In genomic region chr6:87937178-87937788, GRCm38 (mm10) we compare ENCODE assay signal across 9 mouse cellular contexts. TPM values are rescaled to one million over a fixed set of nuclear protein-coding genes. Genes with fewer than 3 reads are reported as not detected.
A peak's percentile ranks its signal among the peaks of the same experiment; 100 is the strongest.
DNase-seq lines count a peak whose midpoint lies in the region; ATAC-seq and TF ChIP-seq lines count a peak whose summit lies in the region.
"Had no signal": no experiment of that assay in that cellular context is flagged by ENCODE, and none has a peak within 500 bp of the region (broad histone marks: within the 10 kb centered on the region; RNA-seq: fewer than 3 reads in every experiment).

No protein-coding gene starts in this region.

- H3K27ac ChIP-seq in heart, embryonic 15.5 days = peak overlapping the region; percentile 75
- H3K27ac ChIP-seq in midbrain, embryonic 16.5 days (ENCODE audit: low read length) = no peak overlapping the region
- no peak overlapping the region for H3K27ac ChIP-seq in gastrocnemius, adult 2 months

- H3K4me3 ChIP-seq in E14TG2a.4 (replicated peaks; ENCODE audit: low read length) = peak overlapping the region; percentile 51; the same call in 1 of the 2 replicates
- no peak overlapping the region for H3K4me3 ChIP-seq in heart, embryonic 15.5 days
- no peak overlapping the region for H3K4me3 ChIP-seq in midbrain, embryonic 16.5 days (ENCODE audit: low read depth, low read length)
- H3K4me3 ChIP-seq in gastrocnemius, adult 2 months = no peak overlapping the region

- no peaks in the 10 kb centered on the region for H3K27me3 ChIP-seq in E14TG2a.4 (ENCODE audit: insufficient read depth, low read length)
- H3K27me3 ChIP-seq in heart, embryonic 15.5 days = no peaks in the 10 kb centered on the region
- no peaks in the 10 kb centered on the region for H3K27me3 ChIP-seq in midbrain, embryonic 16.5 days (ENCODE audit: control insufficient read depth, insufficient read depth, low read depth, low read length)

- intact Hi-C loops in left cerebral cortex, postnatal 14 days (cut with DNase I) = no loop called here
- intact Hi-C loops in gastrocnemius, adult 2 months (cut with DNase I) = no loop called here

- 29% methylated on average over 19 of the region's 19 CpGs for WGBS in heart, embryonic 15.5 days
- 33% methylated on average over 19 of the region's 19 CpGs for WGBS in midbrain, embryonic 16.5 days

- DNase-seq in adrenal gland, postnatal 14 days = peak; percentile 76
- DNase-seq in kidney, postnatal 25 days = peak; percentile 32 to 57
- DNase-seq in adipocyte (ENCODE audit: low spot score) = no peak
- no peak for DNase-seq in left cerebral cortex, postnatal 14 days (ENCODE audit: low spot score in 2 of 2)
- no peak for DNase-seq in gastrocnemius, adult 2 months

- H3K9ac ChIP-seq in heart, embryonic 15.5 days = no peak overlapping the region
- H3K9ac ChIP-seq in midbrain, embryonic 16.5 days (ENCODE audit: low read depth, low read length) = 0 out of 2 replicates have a peak overlapping the region, but pooled peaks have one; percentile 5

- ATAC-seq in heart, embryonic 15.5 days (replicated peaks; ENCODE audit: insufficient number of reproducible peaks, insufficient read depth, low FRiP score, low read depth) = peak; percentile 94
- ATAC-seq in midbrain, embryonic 16.5 days = no peak

- peaks cover 50% of the 10 kb centered on the region for H3K4me1 ChIP-seq in E14TG2a.4 (replicated peaks; ENCODE audit: low read depth, low read length)
- H3K4me1 ChIP-seq in heart, embryonic 15.5 days (replicated peaks) = peaks cover 7% of the 10 kb centered on the region
- H3K4me1 ChIP-seq in midbrain, embryonic 16.5 days (ENCODE audit: control insufficient read depth, insufficient read depth, low read length) = no peaks in the 10 kb centered on the region

- H3K4me2 ChIP-seq in heart, embryonic 15.5 days = peak overlapping the region; percentile 23; the same call in 1 of the 2 replicates
- H3K4me2 ChIP-seq in midbrain, embryonic 16.5 days (ENCODE audit: low read length) = no peak overlapping the region

- no peaks in the 10 kb centered on the region for H3K9me3 ChIP-seq in E14TG2a.4 (ENCODE audit: low read length)
- no peaks in the 10 kb centered on the region for H3K9me3 ChIP-seq in heart, embryonic 15.5 days (replicated peaks)
- H3K9me3 ChIP-seq in midbrain, embryonic 16.5 days (replicated peaks; ENCODE audit: control insufficient read depth, low read length, poor library complexity, severe bottlenecking) = no peaks in the 10 kb centered on the region

- TF ChIP-seq CTCF in E14TG2a.4 (conservative IDR thresholded peaks at IDR 0.05; ENCODE audit: low read length) = no peak
- no peak for TF ChIP-seq CTCF in gastrocnemius, adult 2 months (IDR thresholded peaks at IDR 0.05)

- peaks cover 52% of the 10 kb centered on the region for H3K36me3 ChIP-seq in E14TG2a.4 (ENCODE audit: insufficient read depth, low read length)
- peaks cover 32% of the 10 kb centered on the region for H3K36me3 ChIP-seq in heart, embryonic 15.5 days
- peaks cover 15% of the 10 kb centered on the region; the same call in 1 of the 2 replicates for H3K36me3 ChIP-seq in midbrain, embryonic 16.5 days (ENCODE audit: control insufficient read depth, insufficient read depth, low read length)

RNA-seq across cellular contexts. Expression of gene Hmces, which starts 23.5 kb away (rescaled TPM):
- 23.3 and 24.8 TPM in 2 replicates for total RNA-seq in adrenal gland, postnatal 14 days (2021)
- polyA plus RNA-seq in heart, embryonic 15.5 days (2015; fragmentation: Nextera tagmentation; extraction: Ambion mirVana) = 20.4 and 30.4 TPM in 2 replicates
- polyA plus RNA-seq in midbrain, embryonic 16.5 days (2015; fragmentation: Nextera tagmentation; extraction: Ambion mirVana) = 42.1 and 44.5 TPM in 2 replicates
- 10 to 100 TPM; 28.0 to 28.3 TPM for total RNA-seq in left cerebral cortex, postnatal 14 days (2021)
- total RNA-seq in gastrocnemius, adult 2 months (2021) = 1 to 10 TPM; 5.9 to 6.4 TPM

RNA-seq across cellular contexts. Expression of gene H1fx, which starts 44.2 kb away (rescaled TPM):
- 23.8 and 24.9 TPM in 2 replicates for total RNA-seq in adrenal gland, postnatal 14 days (2021)
- polyA plus RNA-seq in heart, embryonic 15.5 days (2015; fragmentation: Nextera tagmentation; extraction: Ambion mirVana) = 18.1 and 23.2 TPM in 2 replicates
- polyA plus RNA-seq in midbrain, embryonic 16.5 days (2015; fragmentation: Nextera tagmentation; extraction: Ambion mirVana) = 13.5 and 14.4 TPM in 2 replicates
- 10 to 100 TPM; 61.9 to 84.0 TPM for total RNA-seq in left cerebral cortex, postnatal 14 days (2021)
- total RNA-seq in gastrocnemius, adult 2 months (2021) = 1 to 10 TPM in 1 of 2 experiments, under 1 TPM in 1; 0.99 to 1.6 TPM
- total RNA-seq: liver, adult 2 months had no signal

RNA-seq across cellular contexts. Expression of gene Copg1, which starts 49.7 kb away (rescaled TPM):
- total RNA-seq in adrenal gland, postnatal 14 days (2021) = 93.2 and 98.2 TPM in 2 replicates
- polyA plus RNA-seq in heart, embryonic 15.5 days (2015; fragmentation: Nextera tagmentation; extraction: Ambion mirVana) = 94.7 and 129 TPM in 2 replicates
- polyA plus RNA-seq in midbrain, embryonic 16.5 days (2015; fragmentation: Nextera tagmentation; extraction: Ambion mirVana) = 198 and 203 TPM in 2 replicates
- total RNA-seq in left cerebral cortex, postnatal 14 days (2021) = 100 to 1,000 TPM; 196 to 202 TPM
- total RNA-seq in gastrocnemius, adult 2 months (2021) = 10 to 100 TPM; 29.2 to 34.4 TPM

Comparison
In these comparisons a context has a peak if more than half of its experiments do, and no peak if none do; other contexts are left out.
1. DNase-seq: peak in adrenal gland, postnatal 14 days (single experiment) and kidney, postnatal 25 days (2 of 2); none in adipocyte (single experiment), left cerebral cortex, postnatal 14 days (0 of 2) and gastrocnemius, adult 2 months (single experiment).